Mouse (Mus musculus): ENCODE measurements around the gene Zdhhc19.

The Zdhhc19 gene

GRCm38 (mm10) chr16:32516006-32516962 lies 20.2 kb downstream of the Zdhhc19 start:
- DNase-seq = no peak

GRCm38 (mm10) chr16:32517785-32518481 lies 21.9 kb downstream of the Zdhhc19 start:
- no peak for DNase-seq

- no peak for DNase-seq
These were observed 23.7 kb downstream of the Zdhhc19 start for GRCm38 (mm10) chr16:32519656-32520371.

- DNase-seq = no peak
These were observed 24.3 kb downstream of the Zdhhc19 start for GRCm38 (mm10) chr16:32520372-32520748.

GRCm38 (mm10) chr16:32522578-32523194 lies 26.6 kb downstream of the Zdhhc19 start:
- no peak for DNase-seq

- peak; percentile 64 for DNase-seq
These were observed 27.6 kb downstream of the Zdhhc19 start for GRCm38 (mm10) chr16:32523462-32524243.

DNA sequence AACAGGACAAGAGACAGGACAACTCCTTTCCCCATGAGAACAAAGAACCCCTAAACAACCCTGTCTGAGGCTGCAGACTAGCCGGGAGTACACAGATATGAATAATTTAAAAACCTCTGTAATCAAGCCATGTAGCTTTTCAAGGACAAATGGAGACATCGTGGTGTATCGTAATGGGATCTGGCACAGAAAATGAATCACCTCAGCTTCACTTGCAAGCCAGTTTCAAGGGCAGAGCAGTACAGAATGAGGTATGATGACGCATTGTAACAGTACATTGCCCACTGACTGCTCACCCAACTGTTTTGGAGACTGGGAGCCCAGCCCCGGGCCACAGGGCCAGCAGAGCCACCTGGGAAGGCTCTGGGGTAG lies 28.2 kb downstream of the Zdhhc19 start:
- no peak for DNase-seq

DNA sequence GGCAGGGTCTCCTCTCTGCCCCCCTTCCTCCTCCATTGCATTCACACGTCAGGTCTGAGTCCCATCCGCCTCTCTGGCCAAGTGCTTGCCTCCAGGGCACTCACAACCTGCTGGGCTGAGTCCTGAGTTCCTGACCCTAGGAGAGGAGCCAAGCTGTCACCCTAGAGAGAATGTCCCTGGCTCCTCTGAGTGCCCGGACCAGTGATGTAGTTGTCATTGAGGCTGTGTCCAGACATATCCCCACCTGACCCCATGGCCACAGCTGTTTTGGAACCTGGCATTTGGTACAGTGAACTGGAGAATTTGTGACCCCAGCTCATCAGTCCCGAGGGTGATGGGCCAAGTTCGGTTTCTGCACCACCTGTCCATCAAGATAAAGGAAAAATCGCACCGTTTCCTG lies 30.8 kb downstream of the Zdhhc19 start:
- DNase-seq = no peak

DNA sequence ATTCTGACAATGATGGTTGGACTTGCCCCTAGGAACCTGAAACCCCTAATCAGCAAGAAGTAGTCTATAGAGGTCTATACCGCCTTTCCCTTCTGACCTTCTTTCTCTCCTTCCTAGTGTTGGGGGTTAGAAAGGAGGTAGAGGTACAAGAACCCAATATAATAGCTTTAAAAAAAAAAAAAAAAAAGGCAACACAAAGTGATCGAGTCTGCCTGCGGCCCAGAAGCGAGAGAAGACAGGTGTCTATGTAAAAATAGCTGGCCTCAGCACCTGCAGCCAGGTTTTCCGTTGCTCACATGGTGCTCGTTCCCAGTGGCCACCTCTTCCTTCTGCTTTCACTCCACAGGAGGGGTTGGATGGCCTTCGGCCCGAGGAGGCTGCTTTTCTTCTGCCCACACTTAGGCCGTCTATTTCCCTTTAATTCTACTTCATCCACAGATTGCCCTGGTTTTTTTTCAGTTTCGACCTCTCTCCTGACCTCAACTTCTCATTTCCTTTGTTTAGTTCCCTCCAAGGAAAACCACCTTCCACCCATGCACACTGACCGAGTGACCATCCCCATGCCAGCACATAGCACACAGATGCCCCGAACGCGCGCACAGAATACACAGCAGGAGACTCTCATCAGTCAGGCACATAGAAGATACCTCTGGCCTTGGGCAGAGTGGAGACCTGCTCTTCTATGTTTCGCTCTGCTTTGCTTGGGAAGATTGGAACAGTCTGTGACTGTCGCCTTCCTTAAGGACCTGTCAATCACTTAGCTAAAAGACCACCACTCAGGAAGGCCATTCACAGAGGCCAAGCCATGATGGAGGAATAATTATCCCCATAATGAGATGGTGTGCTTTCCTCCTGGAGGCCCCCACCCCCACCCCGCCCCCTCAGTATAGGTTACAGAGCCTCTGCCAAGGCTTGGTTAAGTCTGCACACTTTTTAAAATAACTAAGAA lies 37.1 kb downstream of the Zdhhc19 start:
- no peak for DNase-seq

DNA sequence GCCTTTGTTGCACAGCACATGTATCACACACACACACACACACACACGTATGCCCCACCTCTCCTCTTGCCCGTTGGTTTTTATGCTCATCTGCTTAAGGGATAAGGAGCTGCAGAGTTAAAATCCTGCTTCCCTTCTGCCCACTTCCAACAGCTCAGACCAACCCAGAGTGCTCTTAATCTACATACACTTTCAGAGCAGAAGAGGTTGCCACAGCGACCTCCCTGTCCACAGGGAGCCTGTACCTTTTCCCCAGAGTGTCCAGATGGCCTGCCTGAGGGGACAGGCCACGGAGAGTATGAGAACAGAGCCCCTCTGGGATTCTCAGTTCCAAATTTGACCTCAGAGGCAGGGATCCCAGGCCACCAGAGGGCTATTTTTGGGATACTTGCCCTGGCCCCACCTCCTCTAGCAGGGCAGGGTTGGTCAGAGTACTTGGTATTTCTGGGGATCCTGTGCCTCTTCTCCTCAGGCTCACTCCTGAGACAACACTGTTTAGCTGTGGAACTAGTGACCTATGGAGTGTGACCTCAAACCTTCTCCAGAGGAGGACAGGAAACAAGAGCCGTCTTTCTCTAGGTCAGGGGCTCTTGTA lies 39.2 kb downstream of the Zdhhc19 start:
- no peak for DNase-seq

DNA sequence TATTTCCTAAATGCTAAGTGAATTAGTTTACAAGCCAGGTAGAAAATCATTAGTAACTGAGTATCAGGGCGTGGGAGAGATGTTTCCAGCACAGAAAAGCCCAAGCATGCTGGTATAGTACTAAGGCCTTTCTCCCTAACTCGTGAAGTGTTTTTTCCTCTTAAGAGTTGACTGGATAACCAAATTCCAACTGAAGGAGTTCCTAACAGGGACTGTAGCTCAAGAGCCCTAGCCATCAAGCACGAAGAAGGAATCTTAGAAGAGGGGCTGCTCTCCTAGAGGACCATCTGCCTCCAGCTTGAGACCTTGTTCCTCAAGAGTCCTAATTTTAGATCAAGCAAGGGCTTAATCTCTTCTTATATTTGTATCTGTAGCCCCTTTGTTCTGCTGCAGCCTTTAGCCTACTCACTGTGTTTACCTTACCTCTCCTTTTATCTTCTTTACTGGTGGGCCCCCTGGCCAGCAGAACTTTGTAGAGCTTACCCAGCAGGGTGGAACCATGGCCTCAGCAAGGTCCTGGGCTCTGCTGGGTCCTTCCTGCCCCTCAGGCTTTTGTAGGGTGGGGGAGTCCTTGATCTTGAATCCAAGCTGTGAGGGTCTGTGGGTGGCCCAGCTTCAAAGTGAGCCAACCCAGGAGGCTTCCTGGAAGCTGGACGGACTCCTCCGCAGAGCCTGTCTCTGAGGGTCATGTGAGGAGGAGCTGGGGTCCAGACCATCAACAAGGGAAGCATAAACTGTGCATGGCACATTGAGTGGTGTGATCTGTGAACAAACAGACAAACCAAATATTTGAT lies 42.0 kb downstream of the Zdhhc19 start:
- DNase-seq = no peak

- no peak for DNase-seq
These were observed 42.7 kb downstream of the Zdhhc19 start for GRCm38 (mm10) chr16:32538761-32539255.

DNA sequence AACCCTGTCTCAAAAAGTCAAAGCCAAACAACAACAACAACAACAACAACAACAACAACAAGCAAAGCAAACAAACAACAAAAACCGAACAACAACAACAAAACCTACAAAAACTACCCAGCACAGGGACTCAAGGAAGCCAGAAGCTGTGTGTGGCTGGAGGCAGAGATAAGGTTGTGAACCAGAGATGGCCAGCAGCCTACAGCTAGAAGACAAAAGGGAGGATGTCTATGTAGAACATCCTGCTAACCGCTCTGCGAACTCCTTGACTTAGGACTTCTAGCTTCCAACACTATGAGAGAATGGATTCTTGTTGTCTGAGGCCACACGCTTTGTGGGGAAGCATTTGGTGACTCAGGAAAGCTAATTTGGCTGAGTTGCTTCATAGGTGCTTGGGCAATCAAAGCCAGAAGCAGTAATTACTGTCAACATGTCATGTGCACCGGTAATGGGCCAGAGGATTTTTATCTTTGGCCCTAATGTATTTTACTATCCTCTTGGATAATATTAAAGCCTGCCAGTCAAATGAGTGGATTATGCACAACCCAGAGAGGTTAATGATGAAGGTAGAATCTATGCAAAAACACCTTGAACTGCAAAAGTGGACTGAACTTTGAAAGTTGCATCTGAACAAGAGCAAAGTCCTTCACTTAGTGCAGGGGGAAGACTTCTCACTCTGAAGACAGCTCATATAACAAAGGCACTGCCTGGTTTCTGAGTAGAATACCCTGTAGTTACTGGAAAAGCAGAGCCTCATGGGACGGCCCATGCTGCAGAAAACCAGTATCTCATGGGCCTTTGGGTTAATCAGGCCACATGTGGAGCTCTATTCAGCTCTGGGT lies 45.5 kb downstream of the Zdhhc19 start:
- no peak for DNase-seq

DNA sequence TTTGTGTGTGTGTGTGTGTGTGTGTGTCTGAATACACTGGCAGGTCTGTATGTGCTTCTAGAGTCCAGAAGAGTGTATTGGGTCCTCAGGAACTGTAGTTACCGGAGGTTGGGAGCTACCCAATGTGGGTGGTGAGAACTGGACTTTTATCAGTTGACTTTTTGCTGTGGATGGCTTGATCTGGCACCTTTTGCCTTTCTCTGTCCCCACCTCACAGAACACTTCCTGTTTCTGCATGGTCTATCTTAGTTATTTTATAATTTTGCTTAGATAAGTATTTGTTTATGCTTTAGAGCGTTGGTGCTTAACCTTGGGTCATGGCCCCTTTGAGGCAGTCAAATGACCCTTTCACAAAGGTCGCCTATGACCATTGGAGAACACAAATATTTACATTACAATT lies 47.4 kb downstream of the Zdhhc19 start:
- DNase-seq = no peak

- DNase-seq = no peak
These were observed 51.3 kb downstream of the Zdhhc19 start for GRCm38 (mm10) chr16:32547156-32548068.

GRCm38 (mm10) chr16:32550084-32550483 lies 54.0 kb downstream of the Zdhhc19 start:
- DNase-seq = no peak

DNA sequence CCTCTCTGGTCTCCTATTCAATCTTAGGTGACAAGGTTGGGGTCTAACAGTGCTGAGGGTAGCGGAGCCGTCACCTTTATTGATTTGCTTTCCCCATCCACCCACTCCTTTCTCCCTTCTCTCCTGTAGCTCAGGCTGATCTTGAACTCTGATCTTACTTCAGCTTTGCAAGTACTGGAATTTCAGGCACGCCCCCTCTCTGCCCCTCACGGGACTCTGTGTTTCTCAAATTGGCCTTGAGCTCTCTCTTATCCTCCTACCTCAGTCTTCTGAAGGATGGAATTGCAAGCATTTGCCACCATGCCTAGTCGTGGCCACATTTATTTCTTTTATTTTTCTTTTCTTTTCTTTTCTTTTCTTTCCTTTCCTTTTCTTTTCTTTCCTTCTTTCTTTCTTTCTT lies 54.4 kb downstream of the Zdhhc19 start:
- no peak for DNase-seq

Measured in lung, postnatal 14 days (tissue).